Mouse (Mus musculus): Measurements from ENCODE around the gene Gucy2d.

Gucy2d gene

GRCm38 (mm10) chr7:98447585-98448308, 7.5 kb downstream of the Gucy2d start:
- DNase-seq (ENCODE audit: low spot score): no peak

GRCm38 (mm10) chr7:98448309-98448630, 8.1 kb downstream of the Gucy2d start:
- DNase-seq (ENCODE audit: low spot score): no peak

DNA sequence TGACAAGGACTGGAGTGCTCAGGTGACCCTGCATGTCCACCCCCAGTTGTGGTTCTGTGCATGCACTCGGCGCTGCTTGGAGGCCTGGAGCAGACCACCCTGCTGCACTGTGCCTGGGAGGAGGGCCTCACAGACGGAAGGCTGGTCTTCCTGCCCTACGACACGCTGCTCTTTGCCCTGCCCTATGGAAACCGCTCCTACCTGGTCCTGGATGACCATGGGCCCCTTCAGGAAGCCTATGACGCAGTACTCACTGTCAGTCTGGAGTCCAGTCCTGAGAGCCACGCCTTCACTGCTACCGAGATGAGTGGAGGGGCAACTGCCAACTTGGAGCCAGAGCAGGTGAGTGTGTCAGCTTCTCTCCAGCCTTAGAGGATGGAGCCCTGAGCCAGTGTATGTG, 9.5 kb downstream of the Gucy2d start:
- DNase-seq (ENCODE audit: low spot score): no peak

DNA sequence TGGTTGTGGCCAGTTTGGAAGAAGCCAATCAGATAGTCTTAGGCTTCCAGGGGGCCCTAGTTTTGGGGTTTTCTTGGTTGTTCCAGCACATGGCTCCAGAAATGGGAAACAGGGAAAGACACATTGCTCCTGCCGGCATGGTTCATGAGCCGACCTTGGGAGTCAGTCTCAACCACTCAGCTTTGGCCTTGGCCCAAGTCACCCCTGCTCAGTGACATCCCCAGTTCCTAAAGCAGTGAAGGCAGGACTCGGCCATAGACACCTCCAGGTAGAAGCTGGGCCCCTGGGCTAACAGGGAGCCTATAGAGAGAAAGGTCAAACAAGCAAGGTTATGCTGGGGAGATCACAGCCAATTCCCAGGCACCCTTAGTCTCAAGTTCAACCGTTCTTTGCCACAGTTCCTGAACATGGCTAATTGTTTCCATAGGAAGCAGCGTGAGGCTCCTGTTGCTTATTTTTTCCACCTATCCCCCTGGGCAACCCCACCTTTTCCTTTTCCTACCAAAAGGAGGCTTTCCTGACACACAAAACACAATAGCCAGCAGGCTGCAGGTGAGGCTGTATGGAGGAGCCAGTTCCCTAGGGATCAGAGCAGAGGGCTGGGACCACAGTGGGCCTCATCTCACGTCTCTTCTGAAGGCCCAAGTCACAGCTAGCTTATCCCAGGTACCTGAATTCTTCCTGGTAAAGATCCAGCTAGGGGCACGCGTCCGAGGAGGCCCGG, 14.3 kb downstream of the Gucy2d start:
- DNase-seq (ENCODE audit: low spot score): no peak

- no peak for DNase-seq (ENCODE audit: low spot score)
Measured at GRCm38 (mm10) chr7:98460319-98460718, 20.1 kb downstream of the Gucy2d start.

DNA sequence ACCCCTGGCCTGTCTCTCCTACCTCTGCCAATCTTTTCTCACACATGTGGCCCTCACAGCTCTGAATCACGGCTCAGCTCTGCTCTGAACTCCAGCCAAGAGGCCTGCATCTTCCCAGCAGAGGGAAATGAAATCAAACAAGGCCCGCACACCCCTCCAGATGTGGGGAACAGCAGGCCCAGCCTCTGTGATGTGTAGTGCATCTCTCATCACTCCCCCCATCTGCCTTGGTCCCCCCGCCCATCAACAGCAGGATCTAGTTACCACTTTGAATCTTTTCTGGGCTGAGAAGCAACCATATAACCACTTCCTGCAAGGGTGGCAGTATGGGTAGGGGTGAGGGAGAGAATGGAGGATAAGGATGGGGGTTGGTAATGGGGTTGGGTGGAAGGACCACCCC, 28.9 kb downstream of the Gucy2d start:
- no peak for DNase-seq (ENCODE audit: low spot score)

DNA sequence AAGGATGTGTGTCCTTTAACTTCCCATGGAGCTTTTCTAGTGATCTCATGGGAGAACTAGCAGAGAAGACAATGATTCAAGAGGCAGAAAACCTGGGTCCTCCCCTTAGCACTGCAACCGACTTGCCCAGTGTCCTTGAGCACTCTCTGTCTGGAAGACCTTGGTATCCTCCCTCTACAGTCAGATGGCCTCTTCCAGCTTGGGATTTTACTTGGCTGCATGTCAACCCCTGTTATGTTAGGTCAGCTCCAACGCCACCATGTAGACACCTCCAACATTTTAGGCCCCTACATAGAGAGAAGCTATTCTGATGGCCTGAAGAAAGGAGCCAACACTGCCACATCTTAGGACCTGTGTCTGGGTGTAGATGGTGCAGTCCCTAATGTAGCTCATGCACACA, 32.3 kb downstream of the Gucy2d start:
- no peak for DNase-seq (ENCODE audit: low spot score)

- no peak for DNase-seq (ENCODE audit: low spot score)
Measured at GRCm38 (mm10) chr7:98474558-98474957, 34.3 kb downstream of the Gucy2d start.

GRCm38 (mm10) chr7:98477153-98477552, 36.9 kb downstream of the Gucy2d start:
- no peak for DNase-seq (ENCODE audit: low spot score)

GRCm38 (mm10) chr7:98480481-98480880, 40.3 kb downstream of the Gucy2d start:
- no peak for DNase-seq (ENCODE audit: low spot score)

DNA sequence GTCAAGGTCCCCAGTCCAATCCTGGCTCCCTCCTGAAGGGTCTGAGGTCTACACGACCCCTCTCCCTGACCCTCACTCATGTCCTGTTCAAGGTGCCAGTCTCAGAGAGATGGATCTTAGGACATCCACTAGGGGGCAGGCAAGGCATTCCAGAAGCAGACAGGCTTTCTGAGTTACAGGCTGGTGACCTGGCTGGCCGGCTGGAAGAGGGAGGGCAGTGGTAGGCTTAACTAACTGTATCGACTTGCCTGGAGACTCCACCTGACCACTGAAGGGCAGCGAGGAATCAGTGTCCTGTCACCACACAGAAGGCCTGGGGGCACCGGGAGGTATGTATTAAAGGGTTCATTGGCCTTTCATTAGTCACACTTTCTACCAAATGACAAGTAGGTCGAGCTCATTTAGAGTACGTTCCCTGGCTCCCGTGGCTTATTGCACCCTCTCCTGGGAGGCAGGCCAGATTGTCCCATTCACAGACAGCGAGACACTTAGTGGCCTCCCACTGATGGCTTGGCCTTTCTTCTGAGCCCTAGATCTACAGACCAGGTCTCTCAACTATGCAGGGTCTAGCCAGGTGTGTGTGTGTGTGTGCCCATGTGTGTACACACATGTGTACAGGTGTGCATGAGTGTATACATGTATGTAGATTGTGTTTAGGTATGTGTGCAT, 41.0 kb downstream of the Gucy2d start:
- DNase-seq (ENCODE audit: low spot score): peak; percentile 19

GRCm38 (mm10) chr7:98481861-98482260, 41.6 kb downstream of the Gucy2d start:
- DNase-seq (ENCODE audit: low spot score): no peak

- DNase-seq (ENCODE audit: low spot score): no peak
Measured at GRCm38 (mm10) chr7:98482551-98483267, 42.5 kb downstream of the Gucy2d start.

DNA sequence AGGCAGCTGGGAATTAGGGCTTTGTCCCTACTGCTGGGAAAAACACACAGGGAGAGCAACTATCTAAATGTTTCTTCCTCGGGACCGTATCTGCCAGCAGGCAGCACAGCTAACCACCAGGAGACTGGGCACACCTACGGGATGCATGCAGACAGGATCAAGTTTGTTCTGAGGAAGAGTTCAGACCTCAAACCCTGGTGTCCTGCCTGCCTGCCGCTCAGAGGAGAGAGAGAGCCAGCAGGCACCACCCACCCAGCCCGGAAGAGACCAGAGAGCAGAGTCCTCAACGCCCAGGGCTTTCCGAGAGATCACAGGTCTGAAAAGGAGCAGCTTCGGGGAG, 43.0 kb downstream of the Gucy2d start:
- no peak for DNase-seq (ENCODE audit: low spot score)

DNA sequence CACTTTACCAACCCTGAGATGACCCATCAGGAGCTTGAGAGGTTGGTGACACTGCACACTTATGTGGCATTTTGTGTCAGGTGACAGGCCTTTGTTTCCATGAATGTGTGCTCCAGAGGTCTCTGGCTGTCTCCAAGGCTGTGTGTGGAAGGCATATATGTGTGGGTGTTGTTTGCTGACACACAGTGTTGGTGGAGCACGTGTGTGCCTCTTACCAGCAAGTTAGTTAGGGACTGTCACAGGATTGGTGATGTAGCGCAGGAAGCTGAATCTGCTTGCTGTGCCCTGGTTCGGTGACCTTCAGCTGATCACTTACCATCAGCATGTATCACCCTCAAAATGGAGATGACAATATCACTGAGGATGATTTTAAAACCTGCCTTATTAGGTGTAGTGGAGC, 44.7 kb downstream of the Gucy2d start:
- DNase-seq (ENCODE audit: low spot score): no peak

DNA sequence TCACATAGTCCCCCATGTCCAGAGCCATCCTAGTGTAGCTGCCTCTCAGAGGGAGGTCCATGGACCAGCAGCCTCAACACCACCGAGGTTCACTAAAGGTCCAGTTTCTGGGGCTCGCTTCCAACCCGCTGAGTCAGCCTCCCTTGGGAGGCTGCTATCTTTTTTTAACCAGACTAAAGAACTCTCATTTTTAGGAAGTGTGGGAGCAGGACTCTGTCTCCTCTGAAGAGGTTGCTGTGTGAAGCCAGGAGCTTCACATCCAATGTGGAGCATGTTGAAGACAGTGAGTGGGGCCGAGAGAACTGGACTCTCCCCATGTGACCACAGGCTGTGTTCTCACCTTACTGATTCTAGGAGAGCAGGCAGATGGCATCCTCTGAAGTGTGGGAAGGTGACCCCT, 45.3 kb downstream of the Gucy2d start:
- DNase-seq (ENCODE audit: low spot score): no peak

DNA sequence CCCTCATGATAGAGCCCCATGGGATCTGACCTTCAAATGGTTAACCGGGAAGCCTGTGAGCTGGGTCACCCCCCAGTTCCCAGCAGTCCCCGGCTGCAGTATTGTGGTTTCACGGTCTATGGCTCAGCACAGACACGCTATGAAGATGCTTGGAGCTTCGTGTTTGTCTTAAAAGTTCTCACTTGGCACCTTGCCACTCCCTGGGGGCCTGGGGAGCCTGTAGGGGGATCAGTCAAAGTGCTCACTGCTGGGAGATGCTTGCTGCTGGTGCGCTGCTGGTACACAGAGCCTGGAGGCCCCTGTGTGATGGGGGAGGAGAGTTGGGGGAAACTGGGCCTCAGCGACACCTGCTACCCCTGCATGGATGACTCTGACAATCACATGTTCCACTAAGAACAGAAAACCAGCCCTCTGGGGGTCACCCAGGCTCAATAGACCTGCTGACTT, 46.3 kb downstream of the Gucy2d start:
- peak; percentile 11 for DNase-seq (ENCODE audit: low spot score)

- DNase-seq (ENCODE audit: low spot score): no peak
Measured at GRCm38 (mm10) chr7:98487202-98487980, 47.2 kb downstream of the Gucy2d start.

DNA sequence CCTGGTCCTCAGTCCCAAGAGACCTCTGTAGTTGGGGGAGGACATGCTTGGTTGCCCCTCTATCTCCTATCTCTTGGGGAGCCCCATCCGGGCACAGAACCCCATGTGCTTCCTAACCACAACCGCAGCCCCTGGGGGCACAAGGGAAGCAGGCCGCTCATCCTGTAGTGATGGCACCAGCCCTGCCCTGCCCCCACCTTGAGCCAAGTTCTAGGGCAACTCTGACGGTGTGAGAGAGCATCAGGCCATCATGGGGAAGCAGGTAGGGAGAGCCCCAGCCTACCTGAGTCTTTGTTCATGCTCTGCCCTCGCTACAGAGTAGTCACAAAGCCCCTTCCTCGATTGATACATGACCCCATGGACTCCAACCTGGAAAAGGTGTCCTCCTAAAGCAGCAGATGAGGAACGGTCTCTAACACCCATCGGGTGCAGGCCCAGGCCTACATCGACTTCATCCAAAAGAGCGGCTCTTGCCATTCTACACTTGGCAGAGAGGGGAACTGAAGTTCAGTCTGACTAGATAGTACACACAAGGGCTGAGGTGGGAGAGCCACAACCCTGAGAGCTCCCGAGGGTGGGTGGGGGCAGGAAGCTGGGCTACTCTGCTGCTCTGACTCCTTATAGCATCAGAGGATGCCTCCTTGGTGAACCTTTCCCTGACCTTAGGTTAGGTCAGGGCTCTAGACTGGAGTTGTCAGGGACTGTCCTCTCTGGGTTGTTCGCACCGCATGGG, 48.3 kb downstream of the Gucy2d start:
- peak; percentile 62 for DNase-seq (ENCODE audit: low spot score)

- no peak for DNase-seq (ENCODE audit: low spot score)
Measured at GRCm38 (mm10) chr7:98489131-98489530, 48.9 kb downstream of the Gucy2d start, which contains the start of gene Lrrc32. Gene Lrrc32 (plus strand): TSS chr7:98489283.

DNA sequence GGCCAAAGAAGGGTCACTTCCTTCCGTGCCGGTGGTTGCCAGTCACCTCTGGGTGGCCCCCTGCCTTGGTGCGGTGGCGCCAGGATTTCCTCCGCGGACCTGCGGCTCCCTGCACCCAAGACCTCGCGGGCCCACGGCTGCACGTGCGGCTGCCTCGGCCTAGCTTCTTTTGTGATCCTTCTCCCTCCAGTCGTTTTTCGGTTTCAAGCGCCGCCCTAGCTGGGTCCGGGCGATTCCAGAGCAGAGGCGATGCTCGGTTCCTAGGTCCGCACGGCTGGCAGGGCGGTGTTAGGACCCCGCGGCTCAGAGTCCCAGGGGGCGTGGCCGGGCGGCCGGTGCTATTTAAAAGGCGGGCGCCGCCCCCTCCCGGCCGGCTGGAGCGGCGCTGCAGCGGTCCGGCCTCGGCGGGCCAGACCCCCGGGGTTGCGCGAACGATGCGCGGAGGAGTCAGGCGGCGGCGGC, 49.4 kb downstream of the Gucy2d start:
- DNase-seq (ENCODE audit: low spot score): peak; percentile 21
